Mouse (Mus musculus) spleen, adult 2 months (tissue): ENCODE results near the gene Cbfb.

Experiments
- CTCF ChIP-seq: fragments of 200-500 bp; IDR thresholded peaks from 2 replicates; pipeline ENCODE4 v1.5.1; 2011; ENCODE audit warnings: mild to moderate bottlenecking, inconsistent platforms; ENCODE audit not compliant: insufficient read depth, insufficient read length, insufficient replicate concordance; ENCODE audit errors: extremely low read depth
- POLR2A ChIP-seq: fragments of 200-500 bp; IDR thresholded peaks from 2 replicates; pipeline ENCODE4 v1.6.1; 2011; ENCODE audit warnings: low read depth, low read length, inconsistent platforms

GRCm38 (mm10) chr8:105217926-105218522, 47.5 kb downstream of the Cbfb start:
- TF ChIP-seq POLR2A: no peak
- TF ChIP-seq CTCF: no peak
